Mouse (Mus musculus) gastrocnemius, adult 2 months (tissue): ENCODE measurements around the gene Lss. TPM values are rescaled to one million over a fixed set of nuclear protein-coding genes. Genes with fewer than 3 reads are reported as not detected.
A peak's percentile ranks its signal among the peaks of the same experiment; 100 is the strongest.

ENCODE experiments used
- DNase-seq: peaks from one replicate; pipeline ENCODE4 v3.0.0; 2022
- H3K27ac ChIP-seq: fragments of 200-600 bp; 2 replicates; pipeline ENCODE4 v1.8.1; 2022; ENCODE audit warnings: mild to moderate bottlenecking
- H3K4me3 ChIP-seq: fragments of 200-600 bp; 2 replicates; pipeline ENCODE4 v1.8.1; 2022; ENCODE audit warnings: mild to moderate bottlenecking, moderate library complexity
- CTCF ChIP-seq: fragments of 200-600 bp; IDR thresholded peaks from 2 replicates; pipeline ENCODE4 v1.8.1; 2022; ENCODE audit warnings: antibody characterized with exemption, mild to moderate bottlenecking, moderate library complexity
- intact Hi-C: fragments of 180-260 bp; cut with DNase I; formaldehyde crosslinking; loops from one replicate; pipeline ENCODE4 v1.15.1; 2025
- long read RNA-seq, 2 experiments: library from polyadenylated mRNA; stranded (forward); transcript quantifications; one replicate each; pipeline ENCODE4 v2.0.0; 2021
- total RNA-seq, 2 experiments: library from RNA; stranded (reverse); gene quantifications; 2 replicates each; pipeline ENCODE4 v1.2.3; 2021

Gene Lss
- 1 to 10 TPM; 8.0 to 9.2 TPM for total RNA-seq
- long read RNA-seq, experiment 1, full-length matches to known transcripts: 2 of 3 reads
- long read RNA-seq, experiment 1, partial matches to known transcripts: 0 of 3 reads
- long read RNA-seq, experiment 1, other reads (novel, unspliced or antisense): 1 of 3 reads
- long read RNA-seq, experiment 2, full-length matches to known transcripts: 1 of 3 reads
- long read RNA-seq, experiment 2, partial matches to known transcripts: 1 of 3 reads
- long read RNA-seq, experiment 2, other reads (novel, unspliced or antisense): 1 of 3 reads

GRCm38 (mm10) chr10:76531375-76531774 is at the start of gene Lss:
Gene Lss, plus strand, starts transcription at chr10:76531588.
- H3K4me3 ChIP-seq: peak within 1 kb of the TSS; percentile 77
- peak; percentile 98 for DNase-seq
- peak within 1 kb of the TSS; percentile 83 for H3K27ac ChIP-seq
- TF ChIP-seq CTCF: peak; percentile 22; the same call in 1 of the 2 replicates
- intact Hi-C loops: no loop called here

- intact Hi-C loops: no loop called here
- no peak for DNase-seq
- TF ChIP-seq CTCF: no peak
- Histone ChIP-seq H3K27ac (no peak overlapping the region), H3K4me3 (no peak overlapping the region)
Measured at GRCm38 (mm10) chr10:76486302-76486701, 45.1 kb upstream of the Lss start.

- TF ChIP-seq CTCF: no peak
- intact Hi-C loops: no loop called here
- Histone ChIP-seq H3K27ac (no peak overlapping the region), H3K4me3 (no peak overlapping the region)
- DNase-seq: no peak
Measured at GRCm38 (mm10) chr10:76488265-76488664, 43.1 kb upstream of the Lss start.

GRCm38 (mm10) chr10:76489205-76489604 is 42.2 kb upstream of the Lss start:
- no peak for TF ChIP-seq CTCF
- H3K4me3 ChIP-seq: no peak overlapping the region
- intact Hi-C loops: no loop called here

GRCm38 (mm10) chr10:76493527-76493926 is 37.9 kb upstream of the Lss start:
- no peak for TF ChIP-seq CTCF
- intact Hi-C loops: no loop called here
- H3K27ac ChIP-seq: no peak overlapping the region
- no peak overlapping the region for H3K4me3 ChIP-seq
- no peak for DNase-seq

More at GRCm38 (mm10) chr10:76489205-76489604, 42.2 kb upstream of the Lss start:
- DNase-seq: no peak
- H3K27ac ChIP-seq: no peak overlapping the region

GRCm38 (mm10) chr10:76495501-76495900 is 35.9 kb upstream of the Lss start:
- DNase-seq: no peak
- Histone ChIP-seq H3K27ac (no peak overlapping the region), H3K4me3 (no peak overlapping the region)
- TF ChIP-seq CTCF: no peak
- intact Hi-C loops: no loop called here

- Histone ChIP-seq H3K4me3 (no peak overlapping the region), H3K27ac (peak overlapping the region; percentile 16; the same call in 1 of the 2 replicates)
- no peak for DNase-seq
- no peak for TF ChIP-seq CTCF
- intact Hi-C loops: no loop called here
Measured at GRCm38 (mm10) chr10:76496366-76496765, 35.0 kb upstream of the Lss start.

GRCm38 (mm10) chr10:76497522-76497921 is 33.9 kb upstream of the Lss start:
- Histone ChIP-seq H3K27ac (no peak overlapping the region), H3K4me3 (no peak overlapping the region)
- TF ChIP-seq CTCF: no peak
- intact Hi-C loops: no loop called here
- DNase-seq: no peak

- intact Hi-C loops: loop anchor here (10.0 kb wide), 1 partner anchor 170 kb away; no protein-coding TSS in a partner anchor
- no peak overlapping the region for H3K27ac ChIP-seq
- H3K4me3 ChIP-seq: no peak overlapping the region
- no peak for DNase-seq
- no peak for TF ChIP-seq CTCF
Measured at GRCm38 (mm10) chr10:76504271-76504943, 27.0 kb upstream of the Lss start.

- Histone ChIP-seq H3K27ac (no peak overlapping the region), H3K4me3 (no peak overlapping the region)
- intact Hi-C loops: loop anchor here (10.0 kb wide), 1 partner anchor 171 kb away; no protein-coding TSS in a partner anchor
- no peak for TF ChIP-seq CTCF
- no peak for DNase-seq
Measured at GRCm38 (mm10) chr10:76505865-76506264, 25.5 kb upstream of the Lss start.

- intact Hi-C loops: no loop called here
Measured at GRCm38 (mm10) chr10:76512965-76513583, 18.3 kb upstream of the Lss start.

GRCm38 (mm10) chr10:76530922-76531321 is 466 bp upstream of the Lss start:
- intact Hi-C loops: no loop called here
- peak overlapping the region; percentile 83 for H3K27ac ChIP-seq
- DNase-seq: no peak
- no peak for TF ChIP-seq CTCF
- H3K4me3 ChIP-seq: peak overlapping the region; percentile 77

More at GRCm38 (mm10) chr10:76512965-76513583, 18.3 kb upstream of the Lss start:
- DNase-seq: peak; percentile 83
- Histone ChIP-seq H3K4me3 (no peak overlapping the region), H3K27ac (no peak overlapping the region)
- peak; percentile 77 for TF ChIP-seq CTCF

- peak overlapping the region; percentile 83 for H3K27ac ChIP-seq
- peak overlapping the region; percentile 77 for H3K4me3 ChIP-seq
- TF ChIP-seq CTCF: no peak
- no peak for DNase-seq
- intact Hi-C loops: no loop called here
Measured at GRCm38 (mm10) chr10:76531828-76532227, 440 bp downstream of the Lss start.
